Mouse (Mus musculus) embryonic fibroblast, embryonic 13.5 days (primary cell): ENCODE data around the gene Cygb.

Experiments used
- CTCF ChIP-seq: IDR thresholded peaks from 2 replicates; pipeline ENCODE4 v1.5.1; 2011; ENCODE audit warnings: mild to moderate bottlenecking, control low read depth, low read length, moderate library complexity, borderline replicate concordance; ENCODE audit not compliant: insufficient read depth
- POLR2A ChIP-seq: IDR thresholded peaks from 2 replicates; pipeline ENCODE4 v1.6.1; 2011; ENCODE audit warnings: low read depth, mild to moderate bottlenecking, control low read depth, low read length, moderate library complexity

GRCm38 (mm10) chr11:116649711-116650337 lies 4.3 kb downstream of the Cygb start:
- TF ChIP-seq CTCF: no peak
- TF ChIP-seq POLR2A: no peak
